Mouse (Mus musculus) inflammation-experienced regulatory T-cells (primary cell): Measurements from ENCODE around the gene Lama4. TPM values are rescaled to one million over a fixed set of nuclear protein-coding genes. Genes with fewer than 3 reads are reported as not detected.

Source experiments
- polyA plus RNA-seq, 2 experiments: library from polyadenylated mRNA; unstranded; fragments of 100-300 nt; shearing (Covaris generic); gene quantifications; one replicate each; pipeline ENCODE4 v1.2.1; 2017

The Lama4 gene
- polyA plus RNA-seq = 1 to 10 TPM in 1 of 2 experiments, under 1 TPM in 1; 0.46 to 4.8 TPM

GRCm38 (mm10) chr10:38965075-38965781 is at the start of gene Lama4:
Gene Lama4 (plus strand): TSS chr10:38965515.

GRCm38 (mm10) chr10:39133462-39134310 is 168.4 kb downstream of the Lama4 start, which contains the start of the genes Fam229b and Tube1:
Gene Fam229b (minus strand): TSS chr10:39133914.
Gene Tube1 (plus strand): TSS chr10:39133976.

Other genes starting within 250 kb of the Lama4 start
- gene Rfpl4b, start 143.7 kb upstream of the Lama4 start, polyA plus RNA-seq = not detected
- 1 to 10 TPM; 1.8 to 2.8 TPM for gene Fam229b, start 168.4 kb downstream of the Lama4 start, polyA plus RNA-seq
- 1 to 10 TPM; 3.7 to 3.8 TPM for gene Tube1, start 168.5 kb downstream of the Lama4 start, polyA plus RNA-seq
- gene Ccn6, start 198.3 kb downstream of the Lama4 start, polyA plus RNA-seq = under 1 TPM in 1 of 2 experiments, not detected in 1; 0.12 TPM